Mouse (Mus musculus) embryo, embryonic 11 days (tissue): ENCODE data around the gene 2810004N23Rik.
A peak's percentile ranks its signal among the peaks of the same experiment; 100 is the strongest.

ENCODE experiments used
- DNase-seq: peaks from one replicate; pipeline ENCODE4 v3.0.0-alpha.2; 2015

Gene 2810004N23Rik

GRCm38 (mm10) chr8:124819612-124820115 lies 43.3 kb downstream of the 2810004N23Rik start:
- no peak for DNase-seq

- DNase-seq, result no peak
These were observed 45.6 kb downstream of the 2810004N23Rik start for GRCm38 (mm10) chr8:124817361-124817760.

GRCm38 (mm10) chr8:124816866-124817265 lies 46.1 kb downstream of the 2810004N23Rik start:
- DNase-seq, result no peak

- no peak for DNase-seq
These were observed 47.0 kb downstream of the 2810004N23Rik start for GRCm38 (mm10) chr8:124815870-124816269.

GRCm38 (mm10) chr8:124813326-124813725 lies 49.6 kb downstream of the 2810004N23Rik start:
- DNase-seq, result no peak

- DNase-seq, result peak; percentile 12
These were observed 52.1 kb downstream of the 2810004N23Rik start for GRCm38 (mm10) chr8:124810689-124811394.

GRCm38 (mm10) chr8:124810056-124810610 lies 52.8 kb downstream of the 2810004N23Rik start:
- no peak for DNase-seq

- no peak for DNase-seq
These were observed 53.5 kb downstream of the 2810004N23Rik start for GRCm38 (mm10) chr8:124809419-124809818.

- DNase-seq, result no peak
These were observed 56.9 kb downstream of the 2810004N23Rik start for GRCm38 (mm10) chr8:124805990-124806389.

- no peak for DNase-seq
These were observed 58.9 kb downstream of the 2810004N23Rik start for GRCm38 (mm10) chr8:124803824-124804702.

- DNase-seq, result no peak
These were observed 62.4 kb downstream of the 2810004N23Rik start for GRCm38 (mm10) chr8:124800542-124800941.

- no peak for DNase-seq
These were observed 67.0 kb downstream of the 2810004N23Rik start for GRCm38 (mm10) chr8:124795781-124796488.

- DNase-seq, result peak; percentile 82
These were observed 68.5 kb downstream of the 2810004N23Rik start for GRCm38 (mm10) chr8:124794486-124794780.

- peak; percentile 38 for DNase-seq
These were observed 69.0 kb downstream of the 2810004N23Rik start for GRCm38 (mm10) chr8:124793661-124794485.

GRCm38 (mm10) chr8:124793172-124793651 lies 69.7 kb downstream of the 2810004N23Rik start:
- DNase-seq, result peak; percentile 92

GRCm38 (mm10) chr8:124792708-124793107 lies 70.2 kb downstream of the 2810004N23Rik start, which contains the start of gene Trim67:
Gene Trim67, plus strand, starts transcription at chr8:124793092.
- peak; percentile 91 for DNase-seq

- peak; percentile 57 for DNase-seq
These were observed 70.7 kb downstream of the 2810004N23Rik start for GRCm38 (mm10) chr8:124792186-124792585.

GRCm38 (mm10) chr8:124791751-124792150 lies 71.2 kb downstream of the 2810004N23Rik start:
- DNase-seq, result no peak

- no peak for DNase-seq
These were observed 72.2 kb downstream of the 2810004N23Rik start for GRCm38 (mm10) chr8:124790676-124791075.
